Mouse (Mus musculus) neural tube, embryonic 14.5 days (tissue): ENCODE measurements at regions not wholly inside any gene's neighbourhood (a gene's known extent, or its start where the extent isn't known, plus 50 kb on each side); places are given as distances from the start of the nearest gene placed in this dataset.
A peak's percentile ranks its signal among the peaks of the same experiment; 100 is the strongest.

Source experiments
- ATAC-seq: fragments of 200-750 bp; cut with Nextera tagmentation; 2 replicates; pipeline ENCODE4 v1.8.0; 2017; ENCODE audit warnings: low read depth, mild to moderate bottlenecking, moderate TSS enrichment, moderate library complexity
- H3K27ac ChIP-seq: fragments of 300-500 bp; sonication (generic); 2 replicates; pipeline ENCODE4 v1.5.1; 2014; ENCODE audit warnings: low read depth, mild to moderate bottlenecking, control low read depth, low read length, moderate library complexity, mixed read lengths
- H3K27me3 ChIP-seq: fragments of 300-500 bp; sonication (generic); 2 replicates; pipeline ENCODE4 v1.6.1; 2014; ENCODE audit warnings: low read length; ENCODE audit not compliant: control insufficient read depth, insufficient read depth
- H3K36me3 ChIP-seq: fragments of 300-500 bp; sonication (generic); 2 replicates; pipeline ENCODE4 v1.6.1; 2014; ENCODE audit warnings: low read length, mixed read lengths; ENCODE audit not compliant: control insufficient read depth, insufficient read depth
- H3K4me1 ChIP-seq: fragments of 300-500 bp; sonication (generic); 2 replicates; pipeline ENCODE4 v1.6.1; 2014; ENCODE audit warnings: low read length; ENCODE audit not compliant: control insufficient read depth, insufficient read depth
- H3K4me2 ChIP-seq: fragments of 300-500 bp; sonication (generic); 2 replicates; pipeline ENCODE4 v1.6.1; 2014; ENCODE audit warnings: mild to moderate bottlenecking, low read depth, low read length, control low read depth
- H3K4me3 ChIP-seq: fragments of 300-500 bp; sonication (generic); 2 replicates; pipeline ENCODE4 v1.5.1; 2014; ENCODE audit warnings: low read depth, low read length, control low read depth, mixed read lengths
- H3K9ac ChIP-seq: fragments of 300-500 bp; sonication (generic); replicated peaks from 2 replicates; pipeline ENCODE4 v1.6.1; 2014; ENCODE audit warnings: low read depth, mild to moderate bottlenecking, control low read depth, low read length, mixed read lengths
- H3K9me3 ChIP-seq: fragments of 300-500 bp; sonication (generic); 2 replicates; pipeline ENCODE4 v1.6.1; 2016; ENCODE audit warnings: low read length; ENCODE audit not compliant: control insufficient read depth
- WGBS: fragments of 180-500 bp; shearing (Covaris S2); extraction: QIAGEN DNeasy Blood & Tissue Kit; methylation state at CpG from one replicate; pipeline ENCODE4 v1.1.7; 2014; 5-methylcytosine and 5-hydroxymethylcytosine counted together

DNA sequence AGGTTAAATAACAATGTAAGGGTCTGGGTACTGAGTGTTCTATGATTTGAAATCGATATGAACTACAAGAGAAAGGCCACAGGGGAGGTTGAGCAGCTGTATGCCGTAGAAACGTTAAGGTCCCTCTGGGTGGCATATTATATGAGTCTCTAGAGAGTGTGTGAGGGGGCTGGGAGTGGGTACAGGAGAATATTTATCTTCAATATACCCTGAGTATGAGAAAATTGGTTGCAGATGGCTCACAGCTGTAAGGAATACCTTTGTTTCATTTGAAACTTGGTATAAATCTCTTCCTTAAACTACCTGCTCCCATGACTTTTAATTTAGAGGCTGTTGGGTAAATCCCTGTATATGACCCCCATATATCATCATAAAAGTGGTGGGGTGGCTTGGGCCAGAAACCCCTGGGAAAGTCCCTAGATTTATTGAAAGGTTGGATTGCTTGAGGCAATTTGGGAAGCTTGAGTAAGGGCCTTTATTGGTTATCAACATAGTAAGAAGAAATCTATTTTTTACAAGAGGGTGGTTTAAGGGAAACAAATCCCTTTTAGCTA lies 128.7 kb upstream of the Prkg2 start:
- H3K4me1 ChIP-seq = no peaks in the 10 kb centered on the region
- ATAC-seq = no peak
- H3K27me3 ChIP-seq = no peaks in the 10 kb centered on the region
- no peak overlapping the region for H3K9ac ChIP-seq
- no peaks in the 10 kb centered on the region for H3K36me3 ChIP-seq
- no peaks in the 10 kb centered on the region for H3K9me3 ChIP-seq
- no peak overlapping the region for H3K4me2 ChIP-seq
- H3K4me3 ChIP-seq = no peak overlapping the region
- 23% methylated on average over 3 of the region's 3 CpGs for WGBS
- H3K27ac ChIP-seq = no peak overlapping the region

- Histone ChIP-seq H3K4me2 (no peak overlapping the region), H3K4me1 (no peaks in the 10 kb centered on the region), H3K27ac (no peak overlapping the region), H3K27me3 (no peaks in the 10 kb centered on the region), H3K9me3 (no peaks in the 10 kb centered on the region), H3K9ac (no peak overlapping the region), H3K4me3 (no peak overlapping the region), H3K36me3 (no peaks in the 10 kb centered on the region)
- no peak for ATAC-seq
- WGBS = 7% methylated on average over 1 of the region's 1 CpGs
These were observed 120.8 kb upstream of the Prkg2 start for GRCm38 (mm10) chr5:99157973-99158372.

DNA sequence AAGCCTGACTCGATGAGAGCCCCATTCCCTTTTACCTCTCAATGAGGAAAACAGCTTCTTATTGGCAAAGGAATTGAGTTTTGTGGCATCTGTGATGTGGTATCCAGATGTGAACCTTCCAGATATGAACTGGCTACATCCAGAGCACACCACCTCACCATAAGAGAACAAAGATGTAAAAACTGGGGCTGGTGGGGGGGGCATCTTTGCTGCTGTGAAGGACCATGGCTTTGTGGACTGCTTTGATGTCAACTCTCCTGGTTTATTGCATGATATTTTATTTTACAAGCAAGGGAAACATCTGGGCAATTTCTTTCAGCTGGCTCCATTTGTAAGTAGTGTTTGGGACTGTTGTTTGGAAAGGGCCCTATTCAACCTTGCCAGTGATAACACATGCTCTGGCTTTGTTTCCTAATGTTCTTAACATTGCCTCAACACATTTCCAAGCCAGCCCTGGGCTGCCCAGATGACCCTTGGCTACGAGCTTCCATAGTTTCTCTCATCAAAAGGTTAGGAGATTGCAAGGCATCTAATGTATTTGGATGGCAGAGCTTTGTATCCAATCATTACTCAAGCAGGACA lies 116.2 kb upstream of the Prkg2 start:
- no peak overlapping the region for H3K27ac ChIP-seq
- no peaks in the 10 kb centered on the region for H3K27me3 ChIP-seq
- 58% methylated on average over 2 of the region's 2 CpGs for WGBS
- no peak overlapping the region for H3K9ac ChIP-seq
- H3K4me1 ChIP-seq = no peaks in the 10 kb centered on the region
- no peaks in the 10 kb centered on the region for H3K36me3 ChIP-seq
- H3K9me3 ChIP-seq = no peaks in the 10 kb centered on the region
- no peak overlapping the region for H3K4me3 ChIP-seq
- no peak overlapping the region for H3K4me2 ChIP-seq
- no peak for ATAC-seq

DNA sequence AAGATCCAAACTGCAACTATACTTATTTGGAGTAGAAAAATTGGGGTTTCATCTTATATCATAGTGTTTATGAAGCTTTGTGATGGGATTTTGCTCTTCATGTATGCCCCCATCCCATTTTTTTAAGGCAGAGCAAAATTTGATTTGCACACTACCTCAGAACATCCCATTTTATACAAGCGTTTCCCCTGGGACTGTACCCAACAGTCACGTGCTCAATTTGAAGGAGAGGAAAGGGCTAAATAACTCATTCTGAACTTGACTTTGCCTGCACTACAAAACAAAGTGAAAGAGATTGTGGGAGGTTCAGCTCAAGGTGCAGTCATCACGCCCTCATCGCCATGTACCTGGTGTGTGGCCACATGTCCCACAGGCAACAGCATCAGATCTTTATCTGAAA lies 115.1 kb upstream of the Prkg2 start:
- no peak overlapping the region for H3K4me2 ChIP-seq
- no peak for ATAC-seq

DNA sequence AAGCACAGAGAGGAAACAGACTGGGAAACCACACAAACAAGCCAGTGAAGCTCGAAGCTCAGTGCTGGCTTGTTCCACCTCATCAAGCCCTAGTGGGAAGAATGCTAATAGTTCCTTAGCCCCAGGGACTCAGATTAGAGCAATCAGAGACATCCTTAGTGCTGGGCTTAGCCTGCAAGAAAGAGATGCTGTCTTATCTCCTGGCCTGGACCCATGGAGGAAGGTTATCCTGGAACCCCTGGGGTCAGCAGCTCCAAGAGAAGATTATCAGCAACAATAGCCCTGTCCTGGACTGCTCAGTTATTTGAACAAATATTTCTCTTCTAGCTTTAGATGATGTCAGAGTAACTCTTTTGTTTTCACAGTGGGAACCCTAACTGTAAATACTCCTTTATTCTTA lies 112.8 kb upstream of the Prkg2 start:
- Histone ChIP-seq H3K9me3 (no peaks in the 10 kb centered on the region), H3K4me1 (no peaks in the 10 kb centered on the region), H3K27ac (no peak overlapping the region), H3K4me3 (no peak overlapping the region), H3K4me2 (no peak overlapping the region), H3K9ac (no peak overlapping the region), H3K36me3 (no peaks in the 10 kb centered on the region), H3K27me3 (no peaks in the 10 kb centered on the region)
- peak; percentile 24; the same call in 1 of the 2 replicates for ATAC-seq
- 22% methylated on average over 1 of the region's 1 CpGs for WGBS

More for the DNA sequence above, 115.1 kb upstream of the Prkg2 start:
- Histone ChIP-seq H3K9me3 (no peaks in the 10 kb centered on the region), H3K9ac (no peak overlapping the region), H3K4me3 (no peak overlapping the region), H3K27me3 (no peaks in the 10 kb centered on the region), H3K4me1 (no peaks in the 10 kb centered on the region), H3K27ac (no peak overlapping the region), H3K36me3 (no peaks in the 10 kb centered on the region)
- 93% methylated on average over 4 of the region's 4 CpGs for WGBS

DNA sequence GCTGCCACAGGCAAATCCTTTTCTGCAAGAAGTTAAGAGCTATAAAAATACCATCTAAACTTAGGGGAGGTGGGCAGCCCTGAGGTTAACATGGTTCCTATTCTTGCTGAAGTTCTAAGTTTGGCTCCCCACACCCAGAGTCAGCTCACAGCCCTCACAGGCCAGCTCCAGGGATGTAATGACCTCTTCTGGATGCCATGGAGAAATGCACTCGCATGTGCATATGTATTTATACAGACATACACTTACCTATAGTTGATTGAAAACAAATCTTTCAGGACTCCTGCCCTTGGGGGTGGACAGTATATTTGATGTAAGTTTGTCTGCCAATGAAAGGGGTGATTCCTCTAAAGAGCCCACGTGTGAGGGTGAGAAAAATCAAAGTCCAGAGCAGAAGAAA lies 95.5 kb upstream of the Prkg2 start:
- H3K27me3 ChIP-seq = no peaks in the 10 kb centered on the region
- no peaks in the 10 kb centered on the region for H3K9me3 ChIP-seq
- no peak overlapping the region for H3K4me2 ChIP-seq
- no peak overlapping the region for H3K4me3 ChIP-seq
- H3K36me3 ChIP-seq = no peaks in the 10 kb centered on the region
- no peak overlapping the region for H3K9ac ChIP-seq
- 77% methylated on average over 2 of the region's 2 CpGs for WGBS
- no peaks in the 10 kb centered on the region for H3K4me1 ChIP-seq
- no peak overlapping the region for H3K27ac ChIP-seq
- ATAC-seq = no peak

GRCm38 (mm10) chr5:99128628-99129027 lies 91.5 kb upstream of the Prkg2 start:
- 52% methylated on average over 6 of the region's 6 CpGs for WGBS
- Histone ChIP-seq H3K4me1 (no peaks in the 10 kb centered on the region), H3K27me3 (no peaks in the 10 kb centered on the region), H3K4me3 (no peak overlapping the region), H3K9me3 (no peaks in the 10 kb centered on the region), H3K4me2 (no peak overlapping the region), H3K27ac (no peak overlapping the region), H3K9ac (no peak overlapping the region), H3K36me3 (no peaks in the 10 kb centered on the region)
- ATAC-seq = no peak

DNA sequence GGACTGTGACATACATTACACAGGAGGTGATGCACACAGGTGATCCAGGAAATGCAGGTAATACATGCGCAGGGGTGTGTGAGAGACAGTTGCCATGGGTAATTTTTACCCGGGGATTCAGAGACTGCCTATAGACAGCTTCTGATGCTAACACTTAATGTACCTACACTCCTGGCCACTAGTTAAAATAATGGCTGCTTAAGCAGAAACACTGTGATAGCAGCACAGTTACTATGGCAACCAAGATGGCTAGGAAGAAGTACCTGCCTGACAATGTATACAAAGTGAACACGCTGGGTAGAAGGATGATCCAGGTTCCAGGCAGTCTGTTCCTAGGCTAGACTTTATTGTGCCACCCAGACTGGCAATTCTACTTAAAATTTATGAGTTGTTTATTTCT lies 88.3 kb upstream of the Prkg2 start:
- Histone ChIP-seq H3K4me1 (no peaks in the 10 kb centered on the region), H3K4me3 (no peak overlapping the region)
- 72% methylated on average over 3 of the region's 3 CpGs for WGBS

DNA sequence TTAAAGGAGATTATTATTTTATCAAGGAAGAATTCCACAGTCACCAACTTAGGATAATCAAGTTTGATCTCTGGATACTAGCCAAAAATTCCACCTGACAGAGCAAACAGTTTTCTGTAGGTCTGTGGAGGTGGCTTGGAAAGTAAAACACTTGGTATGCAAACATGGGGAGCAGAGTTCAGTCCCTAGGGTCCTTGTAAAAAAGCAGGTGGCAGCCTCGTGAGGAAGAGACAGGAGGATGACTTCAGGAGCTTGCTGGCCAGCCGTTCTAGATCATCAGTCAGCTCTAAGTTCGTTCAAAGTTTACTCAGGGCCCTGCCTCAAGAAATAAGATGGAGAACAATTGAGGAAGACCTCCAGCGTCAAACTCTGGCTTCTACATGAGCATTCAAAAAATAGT lies 74.6 kb upstream of the Prkg2 start:
- Histone ChIP-seq H3K4me3 (no peak overlapping the region), H3K9me3 (no peaks in the 10 kb centered on the region), H3K4me1 (no peaks in the 10 kb centered on the region), H3K27me3 (no peaks in the 10 kb centered on the region), H3K4me2 (no peak overlapping the region), H3K9ac (no peak overlapping the region), H3K27ac (no peak overlapping the region), H3K36me3 (no peaks in the 10 kb centered on the region)
- WGBS = 87% methylated on average over 4 of the region's 4 CpGs
- no peak for ATAC-seq

More for the DNA sequence above, 88.3 kb upstream of the Prkg2 start:
- ATAC-seq = 0 out of 2 replicates have a peak, but pooled peaks have one; percentile 61
- no peaks in the 10 kb centered on the region for H3K36me3 ChIP-seq
- no peak overlapping the region for H3K4me2 ChIP-seq
- no peaks in the 10 kb centered on the region for H3K27me3 ChIP-seq
- H3K9ac ChIP-seq = no peak overlapping the region
- H3K27ac ChIP-seq = no peak overlapping the region
- no peaks in the 10 kb centered on the region for H3K9me3 ChIP-seq
